Mouse (Mus musculus) bone marrow, adult 2 months (tissue): ENCODE measurements around the gene Kifap3.
A peak's percentile ranks its signal among the peaks of the same experiment; 100 is the strongest.

Source experiments
- CTCF ChIP-seq: fragments of 200-500 bp; IDR thresholded peaks from 2 replicates; pipeline ENCODE4 v1.5.1; 2011; ENCODE audit warnings: low read length, control low read depth; ENCODE audit not compliant: control insufficient read depth, insufficient read depth
- POLR2A ChIP-seq: fragments of 200-500 bp; IDR thresholded peaks from 2 replicates; pipeline ENCODE4 v1.6.1; 2011; ENCODE audit warnings: low read depth, mild to moderate bottlenecking, control low read depth, low read length, borderline replicate concordance; ENCODE audit not compliant: control insufficient read depth

DNA sequence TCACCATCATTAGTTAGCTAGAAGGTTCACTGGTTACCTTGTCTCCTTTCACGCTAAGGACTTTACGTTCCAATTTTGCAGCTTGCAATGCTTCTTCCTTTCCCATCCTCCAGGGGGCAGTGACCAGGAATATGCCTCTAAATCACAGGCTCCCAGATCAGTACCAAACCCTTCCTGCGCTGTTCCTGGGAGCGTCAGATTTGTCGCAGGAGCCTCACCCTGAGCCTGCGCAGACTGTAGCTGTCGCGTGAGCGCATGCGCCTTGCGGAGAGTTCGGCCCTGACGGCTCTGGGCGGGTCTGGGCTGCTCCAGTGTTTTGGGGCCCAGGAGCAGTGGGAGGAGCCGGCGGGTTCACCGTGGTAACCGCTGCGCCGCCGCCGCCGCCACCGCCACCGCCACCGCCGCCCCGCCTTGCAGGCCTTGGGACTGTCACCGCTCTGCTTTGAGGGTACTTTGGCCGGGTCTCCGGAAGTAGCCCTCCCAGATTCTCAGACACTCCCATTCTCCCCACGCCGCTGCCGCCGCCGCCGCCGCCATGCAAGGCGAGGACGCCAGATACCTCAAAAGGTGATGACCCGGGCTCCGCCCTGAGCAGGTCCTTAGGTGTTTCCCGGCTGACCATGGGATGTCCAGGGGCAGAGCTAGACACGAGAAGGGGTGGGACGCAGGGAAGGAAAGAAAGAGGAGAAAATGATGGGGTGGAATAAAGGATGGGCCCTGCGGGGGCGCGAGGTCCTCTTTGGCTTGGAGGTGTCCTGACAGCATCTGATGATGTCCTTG, at the start of gene Kifap3:
- peak; percentile 30; the same call in 1 of the 2 replicates for TF ChIP-seq CTCF
- TF ChIP-seq POLR2A, result no peak
